Mouse (Mus musculus) G1E (cell line): ENCODE results near the gene Dnmt3b. TPM values are rescaled to one million over a fixed set of nuclear protein-coding genes. Genes with fewer than 3 reads are reported as not detected.

Experiments
- ATAC-seq: 2 replicates; pipeline ENCODE4 v1.8.0; 2016; ENCODE audit warnings: mild to moderate bottlenecking; ENCODE audit not compliant: insufficient number of reproducible peaks, poor library complexity, low FRiP score, severe bottlenecking; ENCODE audit errors: extremely low read depth
- DNase-seq: peaks from one replicate; pipeline ENCODE4 v3.0.0; 2012; ENCODE audit warnings: low spot score
- H3K27me3 ChIP-seq: 2 replicates; pipeline ENCODE4 v1.6.1; 2012; ENCODE audit warnings: mild to moderate bottlenecking, low read length, inconsistent platforms; ENCODE audit not compliant: insufficient read depth
- H3K36me3 ChIP-seq: replicated peaks from 2 replicates; pipeline ENCODE3; 2012; ENCODE audit warnings: mild to moderate bottlenecking, inconsistent platforms
- H3K4me1 ChIP-seq: 2 replicates; pipeline ENCODE4 v1.6.1; 2012; ENCODE audit warnings: low read depth, low read length, inconsistent platforms, mixed read lengths; ENCODE audit not compliant: insufficient read depth
- H3K4me3 ChIP-seq: 2 replicates; pipeline ENCODE4 v1.5.1; 2012; ENCODE audit warnings: low read depth, mild to moderate bottlenecking, inconsistent platforms, low read length, moderate library complexity, mixed read lengths
- H3K9me3 ChIP-seq: replicated peaks from 2 replicates; pipeline ENCODE4 v1.6.1; 2012; ENCODE audit warnings: inconsistent platforms
- CTCF ChIP-seq: IDR thresholded peaks from 2 replicates; pipeline ENCODE4 v1.5.1; 2012; ENCODE audit warnings: low read depth, low read length, inconsistent platforms, mixed read lengths
- GATA1 ChIP-seq: IDR thresholded peaks from 2 replicates; pipeline ENCODE4 v1.6.1; 2012; ENCODE audit warnings: borderline replicate concordance, low read length, inconsistent platforms, mixed read lengths
- GATA2 ChIP-seq: IDR thresholded peaks from 2 replicates; pipeline ENCODE4 v1.6.1; 2012; ENCODE audit warnings: low read depth, low read length, inconsistent platforms, borderline replicate concordance
- POLR2AphosphoS5 ChIP-seq: IDR thresholded peaks from 2 replicates; pipeline ENCODE4 v1.6.1; 2012; ENCODE audit warnings: low read depth, low read length, inconsistent platforms; ENCODE audit not compliant: insufficient replicate concordance
- TAL1 ChIP-seq: conservative IDR thresholded peaks from 2 replicates; pipeline ENCODE4 v1.6.1; 2012; ENCODE audit warnings: low read depth, low read length, inconsistent platforms, mixed read lengths
- polyA plus RNA-seq: library from polyadenylated mRNA; stranded (reverse); fragments of >175 nt; gene quantifications from 2 replicates; pipeline ENCODE4 v1.2.3, GENCODE M21; 2012
- total RNA-seq, 2 experiments: library from RNA; stranded (forward) in 1 of 2; stranded (reverse) in 1 of 2; fragments of 200-1000 nt in 1 of 2; fragments of >200 nt in 1 of 2; fragmentation: Nextera tagmentation in 1 of 2; gene quantifications; 2 replicates each; pipeline ENCODE4 v1.2.3; 2014 to 2017

Gene Dnmt3b
- total and polyA plus RNA-seq, 3 experiments: 11.2 to 32.5 (median 17.5) TPM

DNA sequence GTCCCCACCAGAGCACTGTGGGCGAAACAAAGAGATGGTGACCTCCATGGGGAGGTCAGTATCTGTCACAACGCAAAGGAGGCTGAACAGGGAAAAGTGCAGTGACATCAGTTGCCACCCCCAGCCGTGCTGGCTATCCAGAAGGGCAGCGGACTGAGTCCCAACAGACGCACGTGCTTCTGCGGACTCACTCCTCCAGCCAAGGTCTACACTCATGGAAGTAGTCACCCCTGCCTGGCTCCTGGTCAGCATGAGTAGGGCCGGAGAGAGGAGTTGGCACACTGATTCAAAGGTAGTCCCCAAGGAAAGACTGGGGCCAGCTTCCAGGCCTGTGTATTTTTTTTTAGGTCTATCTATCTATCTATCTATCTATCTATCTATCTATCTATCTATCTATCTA, 40.2 kb upstream of the Dnmt3b start:
- no peaks in the 10 kb centered on the region for H3K36me3 ChIP-seq
- TF ChIP-seq POLR2AphosphoS5 (no peak), CTCF (no peak), TAL1 (no peak), GATA2 (no peak), GATA1 (no peak)
- H3K9me3 ChIP-seq: no peaks in the 10 kb centered on the region
- no peak for ATAC-seq
- peaks cover 89% of the 10 kb centered on the region for H3K4me1 ChIP-seq
- H3K27me3 ChIP-seq: no peaks in the 10 kb centered on the region; the same call in 1 of the 2 replicates
- H3K4me3 ChIP-seq: peak overlapping the region; percentile 11; the same call in 1 of the 2 replicates
- no peak for DNase-seq

DNA sequence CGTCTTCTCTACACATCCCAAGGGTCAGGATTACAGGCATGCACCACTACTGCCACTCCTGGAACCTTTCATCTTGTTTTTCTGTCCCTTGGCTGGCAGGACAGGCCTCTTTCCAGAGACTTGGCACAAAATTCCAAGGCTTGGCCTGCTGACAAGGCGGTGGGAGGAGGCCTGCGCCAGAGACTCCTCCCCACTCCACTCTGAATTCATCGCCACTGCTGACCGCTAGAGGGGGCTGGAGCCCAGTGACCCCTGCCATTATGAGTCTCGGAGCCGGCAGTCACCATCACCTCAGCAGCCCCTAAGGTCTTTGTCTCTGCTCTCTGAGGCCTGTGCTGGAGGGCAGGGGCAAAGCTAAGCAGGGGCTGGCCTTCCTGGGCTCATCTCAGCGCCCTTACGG, 39.7 kb upstream of the Dnmt3b start:
- peak; percentile 68 for DNase-seq
- H3K9me3 ChIP-seq: no peaks in the 10 kb centered on the region
- peak; percentile 46 for ATAC-seq
- peaks cover 3% of the 10 kb centered on the region for H3K36me3 ChIP-seq
- peaks cover 87% of the 10 kb centered on the region for H3K4me1 ChIP-seq
- H3K4me3 ChIP-seq: peak overlapping the region; percentile 54; the same call in 1 of the 2 replicates
- TF ChIP-seq POLR2AphosphoS5: no peak
- peak; percentile 81 for TF ChIP-seq CTCF
- no peak for TF ChIP-seq GATA1
- TF ChIP-seq TAL1: no peak
- TF ChIP-seq GATA2: no peak
- no peaks in the 10 kb centered on the region for H3K27me3 ChIP-seq

DNA sequence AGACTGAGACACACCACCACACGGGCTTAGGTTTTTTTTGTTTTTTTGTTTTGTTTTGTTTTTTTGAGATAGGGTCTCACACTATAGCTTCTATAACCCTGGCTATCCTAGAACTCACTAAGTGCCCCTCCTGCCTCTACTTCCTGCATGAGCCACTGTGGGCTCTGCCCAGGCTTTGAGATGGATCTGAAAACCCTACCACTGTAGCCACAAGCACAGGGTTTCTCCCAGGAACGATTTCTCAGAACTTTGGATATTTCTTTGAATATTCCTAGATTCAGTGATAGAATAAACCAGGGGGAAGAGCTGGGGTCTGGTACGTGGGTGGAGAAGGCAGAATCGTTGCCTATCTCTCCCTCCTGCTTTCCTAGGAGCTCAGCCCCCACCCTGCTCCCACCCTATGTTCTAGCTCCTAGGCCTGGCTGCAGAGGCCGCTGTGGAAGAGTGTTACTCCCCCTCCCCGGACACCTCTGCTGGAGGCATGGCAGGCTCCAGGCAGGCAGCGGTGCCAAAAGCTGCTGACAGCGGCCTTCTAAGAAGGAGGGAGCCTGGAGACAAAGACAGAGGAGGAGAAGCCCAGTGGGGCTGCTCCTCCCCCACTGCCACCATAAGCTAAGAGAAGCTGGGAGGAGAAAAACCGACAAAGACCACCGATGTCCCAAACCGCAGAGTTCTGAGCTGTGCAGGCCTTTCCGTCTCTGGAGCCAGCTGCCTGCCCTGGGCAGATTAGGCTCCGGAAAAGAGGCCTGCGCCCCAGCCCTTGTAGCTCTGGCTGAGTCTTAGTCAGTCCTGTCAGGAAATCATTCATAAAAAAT, 38.6 kb upstream of the Dnmt3b start:
- H3K4me1 ChIP-seq: peaks cover 82% of the 10 kb centered on the region
- ATAC-seq: peak; percentile 56

DNA sequence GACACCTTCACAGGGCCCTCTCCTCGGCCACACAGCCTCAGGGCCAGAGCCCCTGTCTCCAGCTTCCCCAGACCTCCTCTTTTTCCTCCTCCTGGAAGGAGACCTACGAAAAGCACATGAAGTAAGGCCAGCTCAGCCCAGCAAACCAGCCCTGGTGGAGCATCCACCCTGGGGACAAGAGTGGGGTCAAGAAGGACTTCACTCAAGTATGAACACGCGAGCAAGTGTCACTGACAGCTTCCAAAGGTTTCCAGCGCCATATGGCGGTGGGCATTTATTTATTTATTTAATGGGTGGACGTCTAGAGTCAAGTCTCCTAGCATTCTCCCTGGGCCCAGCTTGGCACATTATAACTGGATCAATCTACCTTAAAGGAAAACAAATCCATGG, 38.0 kb upstream of the Dnmt3b start:
- ATAC-seq (no peak), DNase-seq (no peak)
- Histone ChIP-seq H3K4me3 (peak overlapping the region; percentile 60; the same call in 1 of the 2 replicates), H3K36me3 (peaks cover 14% of the 10 kb centered on the region), H3K27me3 (no peaks in the 10 kb centered on the region), H3K4me1 (peaks cover 76% of the 10 kb centered on the region), H3K9me3 (no peaks in the 10 kb centered on the region)
- TF ChIP-seq GATA1 (no peak), TAL1 (no peak), CTCF (no peak), POLR2AphosphoS5 (no peak), GATA2 (no peak)

More for the DNA sequence above, 38.6 kb upstream of the Dnmt3b start:
- no peak for TF ChIP-seq GATA1
- peak; percentile 65 for TF ChIP-seq TAL1
- no peaks in the 10 kb centered on the region for H3K27me3 ChIP-seq
- H3K36me3 ChIP-seq: peaks cover 11% of the 10 kb centered on the region
- peak; percentile 57 for DNase-seq
- H3K4me3 ChIP-seq: peak overlapping the region; percentile 60; the same call in 1 of the 2 replicates
- no peaks in the 10 kb centered on the region for H3K9me3 ChIP-seq

DNA sequence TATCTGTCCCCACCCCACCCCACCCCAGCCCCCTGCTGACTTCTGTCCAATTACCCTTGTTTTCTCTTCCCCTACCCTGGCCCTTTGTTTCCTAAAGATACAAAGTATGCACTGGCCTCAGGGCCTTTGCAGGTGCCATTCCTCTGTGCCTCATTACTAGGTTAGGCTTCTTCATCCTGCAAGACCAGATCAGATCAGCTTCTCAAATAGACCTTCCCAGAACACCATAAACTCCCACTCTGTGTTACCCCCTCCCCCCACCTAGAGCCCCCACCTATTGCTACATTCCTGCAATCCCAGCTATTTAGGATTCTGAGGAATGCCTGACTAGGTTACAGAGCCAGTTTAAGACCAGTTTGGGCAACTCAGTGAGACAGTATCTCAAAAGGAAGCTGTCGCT, 37.5 kb upstream of the Dnmt3b start:
- ATAC-seq (no peak), DNase-seq (no peak)
- Histone ChIP-seq H3K4me1 (peaks cover 71% of the 10 kb centered on the region), H3K36me3 (peaks cover 18% of the 10 kb centered on the region), H3K4me3 (no peak overlapping the region), H3K27me3 (no peaks in the 10 kb centered on the region), H3K9me3 (no peaks in the 10 kb centered on the region)
- no peak for TF ChIP-seq TAL1
- no peak for TF ChIP-seq CTCF
- no peak for TF ChIP-seq POLR2AphosphoS5
- TF ChIP-seq GATA1: no peak
- no peak for TF ChIP-seq GATA2

DNA sequence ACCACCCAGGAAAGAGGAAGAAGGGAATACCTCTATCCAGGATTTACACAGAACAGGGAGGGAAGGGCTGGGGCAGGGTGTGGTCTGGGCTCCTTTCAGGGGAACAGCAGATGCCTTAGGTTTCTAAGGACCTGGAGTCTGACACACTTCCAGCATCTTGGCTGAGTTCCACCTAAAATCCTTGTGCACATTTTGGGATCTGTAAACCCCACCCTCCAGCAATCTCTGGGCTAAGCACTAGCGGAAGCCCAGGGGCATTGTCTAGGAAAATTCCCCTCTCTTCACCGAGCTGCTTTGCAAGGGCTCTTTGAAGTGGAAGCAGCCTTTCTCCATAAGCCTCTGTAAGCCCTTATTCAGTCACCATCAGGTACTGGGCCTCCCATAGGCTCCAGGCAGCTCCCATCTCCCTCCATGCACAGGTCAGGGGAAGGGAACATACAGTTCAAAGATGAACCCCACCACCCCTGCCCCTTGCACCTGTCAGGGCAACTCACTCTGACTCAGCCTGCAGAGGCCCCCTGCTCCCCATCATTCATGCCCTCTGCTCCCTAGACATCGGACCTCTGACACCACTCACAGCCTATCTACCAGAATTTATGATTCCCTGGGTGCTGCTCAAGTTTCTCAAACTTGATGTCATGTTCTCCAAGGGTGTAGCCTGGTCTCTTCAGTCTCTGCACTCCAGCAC, 36.5 kb upstream of the Dnmt3b start:
- Histone ChIP-seq H3K4me3 (no peak overlapping the region), H3K27me3 (no peaks in the 10 kb centered on the region), H3K4me1 (peaks cover 61% of the 10 kb centered on the region), H3K36me3 (peaks cover 26% of the 10 kb centered on the region), H3K9me3 (no peaks in the 10 kb centered on the region)
- no peak for ATAC-seq
- TF ChIP-seq POLR2AphosphoS5: no peak
- no peak for TF ChIP-seq GATA1
- no peak for TF ChIP-seq GATA2
- TF ChIP-seq CTCF: no peak
- no peak for TF ChIP-seq TAL1
- no peak for DNase-seq

DNA sequence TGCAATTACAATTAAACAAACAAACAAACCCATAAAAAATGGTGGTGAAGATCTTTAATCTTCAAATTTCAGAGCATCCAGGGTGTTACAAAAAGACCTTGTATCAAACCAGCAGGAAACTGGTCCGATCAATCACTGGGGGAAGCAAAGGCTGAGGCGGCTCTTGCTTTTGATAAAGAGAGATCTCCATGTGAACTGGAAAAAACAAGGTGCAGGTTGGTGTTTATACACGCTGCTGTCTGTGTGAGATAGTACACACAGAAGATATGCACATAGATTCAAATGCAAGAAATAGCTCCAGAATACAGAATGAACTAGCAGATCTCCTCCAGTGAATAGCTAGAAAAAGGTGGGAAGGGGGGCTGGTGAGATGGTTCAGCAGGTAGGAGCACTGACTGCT, 32.4 kb upstream of the Dnmt3b start:
- Histone ChIP-seq H3K4me1 (peaks cover 27% of the 10 kb centered on the region), H3K36me3 (peaks cover 66% of the 10 kb centered on the region), H3K4me3 (no peak overlapping the region), H3K27me3 (no peaks in the 10 kb centered on the region), H3K9me3 (no peaks in the 10 kb centered on the region)
- no peak for ATAC-seq
- DNase-seq: no peak
- no peak for TF ChIP-seq CTCF
- no peak for TF ChIP-seq POLR2AphosphoS5
- no peak for TF ChIP-seq GATA1
- TF ChIP-seq TAL1: no peak
- no peak for TF ChIP-seq GATA2
